Mouse (Mus musculus) hematopoietic multipotent progenitor cell, adult 10-12 weeks (in vitro differentiated cells): ENCODE data around the gene Helt. TPM values are rescaled to one million over a fixed set of nuclear protein-coding genes. Genes with fewer than 3 reads are reported as not detected.

Source experiments
- polyA plus RNA-seq: library from polyadenylated mRNA; stranded (reverse); fragments of >175 nt; gene quantifications from 2 replicates; pipeline ENCODE4 v1.2.3, GENCODE M21; 2012; ENCODE audit warnings: low replicate concordance

Gene Helt
- polyA plus RNA-seq = not detected in 2 replicates

GRCm38 (mm10) chr8:46294181-46294892 lies at the start of gene Helt:
Gene Helt, minus strand, starts transcription at chr8:46294671.

Other genes starting within 250 kb of the Helt start
- 1.7 and 2.6 TPM in 2 replicates for gene Cfap97, start 142.9 kb downstream of the Helt start, polyA plus RNA-seq
- 6.2 and 26.5 TPM in 2 replicates for gene Snx25, start 142.5 kb downstream of the Helt start, polyA plus RNA-seq
- gene Slc25a4, start 83.4 kb downstream of the Helt start, polyA plus RNA-seq = 21.5 and 41.2 TPM in 2 replicates
- 5.5 and 13.4 TPM in 2 replicates for gene Acsl1, start 176.4 kb upstream of the Helt start, polyA plus RNA-seq